Mouse (Mus musculus) embryonic facial prominence, embryonic 12.5 days (tissue): ENCODE measurements around the gene Syt17. TPM values are rescaled to one million over a fixed set of nuclear protein-coding genes. Genes with fewer than 3 reads are reported as not detected.

ENCODE experiments used
- polyA plus RNA-seq: library from polyadenylated mRNA; unstranded; fragments of >200 nt; fragmentation: Nextera tagmentation; extraction: Ambion mirVana; gene quantifications from 2 replicates; pipeline ENCODE4 v1.2.1, GENCODE M21; 2016

Gene Syt17
- polyA plus RNA-seq, 1 experiment from 2014 or later = 2.5 TPM

Other genes with a start within 250 kb of the Syt17 start
- gene Smg1, start 204.6 kb downstream of the Syt17 start, polyA plus RNA-seq = 26.6 and 27.0 TPM in 2 replicates
- 4.8 and 5.2 TPM in 2 replicates for gene Itpripl2, start 43.8 kb upstream of the Syt17 start, polyA plus RNA-seq
- 87.2 and 90.4 TPM in 2 replicates for gene Coq7, start 85.1 kb upstream of the Syt17 start, polyA plus RNA-seq
- gene Tmc7, start 136.5 kb upstream of the Syt17 start, polyA plus RNA-seq = 6.2 TPM in 2 replicates
- 0.12 and 0.20 TPM in 2 replicates for gene Tmc5, start 149.1 kb upstream of the Syt17 start, polyA plus RNA-seq